Mouse (Mus musculus) forebrain, embryonic 10.5 days (tissue): ENCODE data around the gene Thumpd3. TPM values are rescaled to one million over a fixed set of nuclear protein-coding genes. Genes with fewer than 3 reads are reported as not detected.
A peak's percentile ranks its signal among the peaks of the same experiment; 100 is the strongest.

Source experiments
- DNase-seq: peaks from one replicate; pipeline ENCODE4 v3.0.0-alpha.2; 2017; ENCODE audit warnings: low spot score; ENCODE audit errors: extremely low spot score
- H3K27ac ChIP-seq: fragments of 300-500 bp; sonication (generic); 2 replicates; pipeline ENCODE4 v1.5.1; 2016; ENCODE audit warnings: mild to moderate bottlenecking
- H3K27me3 ChIP-seq: fragments of 300-500 bp; sonication (generic); 2 replicates; pipeline ENCODE4 v1.6.1; 2016; ENCODE audit warnings: mild to moderate bottlenecking; ENCODE audit not compliant: poor library complexity, severe bottlenecking
- H3K36me3 ChIP-seq: fragments of 300-500 bp; sonication (generic); replicated peaks from 2 replicates; pipeline ENCODE4 v1.6.1; 2016; ENCODE audit warnings: mild to moderate bottlenecking, moderate library complexity
- H3K4me1 ChIP-seq: fragments of 300-500 bp; sonication (generic); 2 replicates; pipeline ENCODE4 v1.6.1; 2016
- H3K4me3 ChIP-seq: fragments of 300-500 bp; sonication (generic); 2 replicates; pipeline ENCODE4 v1.5.1; 2016; ENCODE audit warnings: mild to moderate bottlenecking, moderate library complexity
- H3K9me3 ChIP-seq: fragments of 300-500 bp; sonication (generic); 2 replicates; pipeline ENCODE4 v1.6.1; 2016; ENCODE audit warnings: mild to moderate bottlenecking, moderate library complexity
- WGBS: fragments of 180-500 bp; shearing (Covaris S2); methylation state at CpG from one replicate; pipeline ENCODE4 v1.1.7; 2016; 5-methylcytosine and 5-hydroxymethylcytosine counted together
- polyA plus RNA-seq: library from polyadenylated mRNA; unstranded; fragments of >200 nt; fragmentation: Nextera tagmentation; extraction: Ambion mirVana; gene quantifications from 2 replicates; pipeline ENCODE4 v1.2.1, GENCODE M21; 2016

Gene Thumpd3
- polyA plus RNA-seq, 1 experiment from 2014 or later, result 75.2 TPM

DNA sequence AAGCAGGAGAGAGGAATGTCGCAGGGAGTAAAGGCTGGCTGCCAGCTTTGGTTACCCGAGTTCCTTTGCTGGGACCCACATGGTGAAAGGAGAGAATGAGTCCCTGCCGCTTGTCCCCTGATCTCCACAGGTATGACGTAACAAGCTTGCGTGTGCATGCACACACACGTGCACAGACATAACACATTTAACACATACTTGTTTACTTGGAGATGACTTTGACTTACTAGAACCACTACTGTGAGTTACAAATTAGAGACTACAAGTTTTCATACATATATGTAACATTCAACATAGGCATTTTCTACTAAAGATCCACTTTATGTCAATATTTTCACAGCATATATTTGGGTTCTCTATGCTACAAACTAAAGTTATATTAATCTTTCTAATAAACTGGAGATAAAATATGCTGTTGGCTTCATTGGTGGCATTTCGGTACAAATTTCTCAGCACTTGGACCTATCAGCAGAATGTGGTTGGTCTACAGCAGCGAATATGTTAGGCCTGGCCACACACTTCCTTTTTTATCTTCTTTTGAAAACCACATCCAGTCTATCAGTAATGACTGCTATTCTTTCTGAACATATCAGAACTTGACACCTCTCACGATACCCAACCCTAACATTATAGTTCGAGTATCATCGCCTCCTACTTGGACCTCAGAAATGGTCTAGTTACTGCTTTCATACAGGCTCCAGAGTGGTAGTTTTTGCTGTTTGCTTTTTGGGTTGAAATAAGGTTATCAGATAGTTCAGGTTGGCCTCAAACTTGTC is 4.6 kb upstream of the Thumpd3 start:
- WGBS, result 90% methylated on average over 11 of the region's 11 CpGs
- no peak overlapping the region for H3K4me3 ChIP-seq
- H3K27me3 ChIP-seq, result peaks cover 8% of the 10 kb centered on the region; the same call in 1 of the 2 replicates
- peaks cover 26% of the 10 kb centered on the region for H3K4me1 ChIP-seq
- no peaks in the 10 kb centered on the region for H3K36me3 ChIP-seq
- H3K27ac ChIP-seq, result no peak overlapping the region
- H3K9me3 ChIP-seq, result no peaks in the 10 kb centered on the region
- DNase-seq, result no peak

GRCm38 (mm10) chr6:113045575-113045974 is 450 bp upstream of the Thumpd3 start:
- 1% methylated on average over 11 of the region's 11 CpGs for WGBS
- Histone ChIP-seq H3K4me1 (peaks cover 27% of the 10 kb centered on the region), H3K27me3 (no peaks in the 10 kb centered on the region), H3K4me3 (peak overlapping the region; percentile 78), H3K27ac (peak overlapping the region; percentile 93), H3K9me3 (no peaks in the 10 kb centered on the region), H3K36me3 (peaks cover 27% of the 10 kb centered on the region)
- DNase-seq, result no peak

GRCm38 (mm10) chr6:113047016-113047746 is 1.2 kb downstream of the Thumpd3 start:
- 73% methylated on average over 15 of the region's 15 CpGs for WGBS
- DNase-seq, result no peak
- Histone ChIP-seq H3K36me3 (peaks cover 43% of the 10 kb centered on the region), H3K27ac (peak overlapping the region; percentile 93; the same call in 1 of the 2 replicates), H3K4me1 (peaks cover 27% of the 10 kb centered on the region), H3K4me3 (peak overlapping the region; percentile 78), H3K9me3 (no peaks in the 10 kb centered on the region), H3K27me3 (no peaks in the 10 kb centered on the region)

- H3K4me3 ChIP-seq, result no peak overlapping the region
These were observed 2.3 kb downstream of the Thumpd3 start for GRCm38 (mm10) chr6:113048371-113048770.

DNA sequence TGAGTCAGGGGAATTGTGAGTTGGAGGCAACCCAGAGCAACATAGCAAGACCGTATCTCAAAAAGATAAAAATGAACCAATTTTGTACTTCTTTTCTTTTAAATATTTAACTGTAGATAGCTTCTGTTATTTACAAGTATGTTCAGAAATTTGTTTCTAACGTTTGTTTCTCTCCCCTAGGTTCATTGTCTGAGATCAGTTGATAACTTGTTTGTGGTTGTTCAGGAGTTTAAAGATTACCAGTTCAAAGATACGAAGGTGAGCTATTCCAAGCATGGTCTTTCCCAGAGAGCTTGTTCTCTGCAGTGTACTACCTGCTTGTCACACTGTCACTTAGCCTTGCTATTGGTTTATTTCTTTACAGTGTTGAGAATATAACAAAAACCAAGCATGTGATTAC is 3.1 kb downstream of the Thumpd3 start:
- DNase-seq, result no peak
- Histone ChIP-seq H3K27me3 (no peaks in the 10 kb centered on the region), H3K4me1 (peaks cover 27% of the 10 kb centered on the region), H3K4me3 (no peak overlapping the region), H3K36me3 (peaks cover 63% of the 10 kb centered on the region), H3K9me3 (no peaks in the 10 kb centered on the region), H3K27ac (no peak overlapping the region)
- 90% methylated on average over 3 of the region's 3 CpGs for WGBS

More at GRCm38 (mm10) chr6:113048371-113048770, 2.3 kb downstream of the Thumpd3 start:
- no peaks in the 10 kb centered on the region for H3K27me3 ChIP-seq
- no peaks in the 10 kb centered on the region for H3K9me3 ChIP-seq
- peaks cover 55% of the 10 kb centered on the region for H3K36me3 ChIP-seq
- peaks cover 27% of the 10 kb centered on the region for H3K4me1 ChIP-seq
- WGBS, result 97% methylated on average over 2 of the region's 2 CpGs
- H3K27ac ChIP-seq, result no peak overlapping the region
- no peak for DNase-seq

DNA sequence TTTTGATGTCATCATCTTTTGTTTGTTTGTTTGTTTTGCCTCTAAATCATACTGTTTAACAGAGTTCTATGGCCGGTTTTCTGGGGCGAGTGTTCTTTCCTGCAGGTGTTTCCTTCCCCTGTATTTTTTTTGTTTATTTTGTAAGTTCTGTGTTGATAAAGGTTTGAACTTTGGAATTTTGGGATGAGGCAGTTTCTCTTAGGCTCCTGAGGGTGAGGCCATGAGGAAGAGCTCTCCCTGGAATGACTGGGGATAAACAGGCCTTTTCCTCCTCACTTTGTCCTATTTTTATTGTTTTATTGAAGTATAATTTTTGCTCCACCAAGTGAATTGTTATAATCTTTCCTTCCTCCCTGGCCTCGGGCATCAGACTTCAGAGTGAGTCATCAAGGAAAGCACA is 6.9 kb downstream of the Thumpd3 start:
- no peak for DNase-seq
- no peak overlapping the region for H3K4me3 ChIP-seq
- no peak overlapping the region for H3K27ac ChIP-seq
- H3K36me3 ChIP-seq, result peaks cover 98% of the 10 kb centered on the region
- H3K9me3 ChIP-seq, result no peaks in the 10 kb centered on the region
- peaks cover 2% of the 10 kb centered on the region; the same call in 1 of the 2 replicates for H3K4me1 ChIP-seq
- no peaks in the 10 kb centered on the region for H3K27me3 ChIP-seq
- 91% methylated on average over 3 of the region's 3 CpGs for WGBS

GRCm38 (mm10) chr6:113054552-113055107 is 8.6 kb downstream of the Thumpd3 start:
- peaks cover 97% of the 10 kb centered on the region for H3K36me3 ChIP-seq
- H3K4me3 ChIP-seq, result no peak overlapping the region
- no peaks in the 10 kb centered on the region for H3K4me1 ChIP-seq
- no peak for DNase-seq
- WGBS, result 93% methylated on average over 6 of the region's 6 CpGs
- no peaks in the 10 kb centered on the region for H3K9me3 ChIP-seq
- H3K27ac ChIP-seq, result no peak overlapping the region
- H3K27me3 ChIP-seq, result no peaks in the 10 kb centered on the region

GRCm38 (mm10) chr6:113060892-113061563 is 15.0 kb downstream of the Thumpd3 start:
- Histone ChIP-seq H3K27ac (no peak overlapping the region), H3K4me1 (peaks cover 5% of the 10 kb centered on the region), H3K9me3 (no peaks in the 10 kb centered on the region), H3K27me3 (no peaks in the 10 kb centered on the region), H3K36me3 (peaks cover 97% of the 10 kb centered on the region), H3K4me3 (no peak overlapping the region)
- 79% methylated on average over 1 of the region's 1 CpGs for WGBS
- no peak for DNase-seq

DNA sequence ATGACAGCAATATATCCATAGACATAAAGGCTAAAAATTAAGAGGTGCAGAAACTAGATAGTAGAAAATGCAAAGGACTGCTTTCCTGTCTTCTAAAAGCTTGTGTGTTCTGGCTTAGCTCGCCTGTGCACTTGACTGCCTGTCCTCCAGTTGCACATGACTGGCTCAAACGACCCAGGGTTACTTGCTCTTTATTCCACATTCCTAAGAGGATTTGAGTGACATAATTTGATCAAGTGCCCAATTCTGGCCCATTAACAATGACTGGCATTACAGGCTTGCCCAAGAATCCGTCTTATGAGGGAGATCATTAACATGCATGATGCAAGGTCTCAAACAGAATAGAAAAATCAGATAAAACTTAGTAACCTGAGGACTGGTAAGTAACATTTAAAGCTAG is 16.2 kb downstream of the Thumpd3 start:
- DNase-seq, result no peak
- 59% methylated on average over 3 of the region's 3 CpGs for WGBS
- Histone ChIP-seq H3K4me3 (no peak overlapping the region), H3K27me3 (no peaks in the 10 kb centered on the region), H3K36me3 (peaks cover 99% of the 10 kb centered on the region), H3K27ac (no peak overlapping the region), H3K9me3 (no peaks in the 10 kb centered on the region), H3K4me1 (peaks cover 5% of the 10 kb centered on the region)

- no peak overlapping the region for H3K4me3 ChIP-seq
- 92% methylated on average over 10 of the region's 10 CpGs for WGBS
- no peak for DNase-seq
- H3K27ac ChIP-seq, result no peak overlapping the region
- H3K4me1 ChIP-seq, result peaks cover 5% of the 10 kb centered on the region
- peaks cover 99% of the 10 kb centered on the region for H3K36me3 ChIP-seq
- H3K9me3 ChIP-seq, result no peaks in the 10 kb centered on the region
- H3K27me3 ChIP-seq, result no peaks in the 10 kb centered on the region
These were observed 17.3 kb downstream of the Thumpd3 start for GRCm38 (mm10) chr6:113063363-113063762.

GRCm38 (mm10) chr6:113065186-113065585 is 19.2 kb downstream of the Thumpd3 start:
- Histone ChIP-seq H3K27me3 (no peaks in the 10 kb centered on the region), H3K4me1 (peaks cover 5% of the 10 kb centered on the region), H3K9me3 (no peaks in the 10 kb centered on the region), H3K27ac (no peak overlapping the region), H3K4me3 (no peak overlapping the region), H3K36me3 (peaks cover 100% of the 10 kb centered on the region)
- no peak for DNase-seq
- WGBS, result 92% methylated on average over 3 of the region's 3 CpGs

DNA sequence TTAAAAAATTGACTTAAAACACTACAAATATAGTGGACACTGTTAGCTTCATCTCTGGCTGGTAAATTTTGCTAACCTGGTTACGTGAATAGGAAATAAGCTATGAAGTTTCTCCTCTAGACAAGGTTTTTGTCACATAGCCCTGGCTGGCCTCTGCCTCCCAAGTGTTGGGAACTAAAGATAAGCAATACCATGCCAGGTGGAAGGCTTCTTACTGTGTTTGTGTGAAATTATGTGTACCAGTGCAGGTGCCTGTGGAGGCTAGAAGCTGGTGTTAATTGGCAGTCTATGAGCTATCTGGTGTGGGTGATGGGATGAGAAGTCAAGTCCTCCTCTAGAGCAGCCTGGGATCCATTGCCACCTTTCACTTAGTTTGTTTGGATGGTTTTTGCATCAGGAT is 23.1 kb downstream of the Thumpd3 start:
- peaks cover 3% of the 10 kb centered on the region; the same call in 1 of the 2 replicates for H3K4me1 ChIP-seq
- no peak overlapping the region for H3K27ac ChIP-seq
- no peaks in the 10 kb centered on the region for H3K27me3 ChIP-seq
- no peak overlapping the region for H3K4me3 ChIP-seq
- 98% methylated on average over 1 of the region's 1 CpGs for WGBS
- H3K9me3 ChIP-seq, result no peaks in the 10 kb centered on the region
- DNase-seq, result no peak
- H3K36me3 ChIP-seq, result peaks cover 83% of the 10 kb centered on the region
